Mouse (Mus musculus) monocyte, adult 59 days (primary cell): ENCODE measurements around the gene Lrrc9. TPM values are rescaled to one million over a fixed set of nuclear protein-coding genes. Genes with fewer than 3 reads are reported as not detected.

Experiments used
- total RNA-seq, 2 experiments: library from RNA; stranded (reverse); gene quantifications; one replicate each; pipeline ENCODE4 v1.2.4; 2023

The Lrrc9 gene
- not detected for total RNA-seq

DNA sequence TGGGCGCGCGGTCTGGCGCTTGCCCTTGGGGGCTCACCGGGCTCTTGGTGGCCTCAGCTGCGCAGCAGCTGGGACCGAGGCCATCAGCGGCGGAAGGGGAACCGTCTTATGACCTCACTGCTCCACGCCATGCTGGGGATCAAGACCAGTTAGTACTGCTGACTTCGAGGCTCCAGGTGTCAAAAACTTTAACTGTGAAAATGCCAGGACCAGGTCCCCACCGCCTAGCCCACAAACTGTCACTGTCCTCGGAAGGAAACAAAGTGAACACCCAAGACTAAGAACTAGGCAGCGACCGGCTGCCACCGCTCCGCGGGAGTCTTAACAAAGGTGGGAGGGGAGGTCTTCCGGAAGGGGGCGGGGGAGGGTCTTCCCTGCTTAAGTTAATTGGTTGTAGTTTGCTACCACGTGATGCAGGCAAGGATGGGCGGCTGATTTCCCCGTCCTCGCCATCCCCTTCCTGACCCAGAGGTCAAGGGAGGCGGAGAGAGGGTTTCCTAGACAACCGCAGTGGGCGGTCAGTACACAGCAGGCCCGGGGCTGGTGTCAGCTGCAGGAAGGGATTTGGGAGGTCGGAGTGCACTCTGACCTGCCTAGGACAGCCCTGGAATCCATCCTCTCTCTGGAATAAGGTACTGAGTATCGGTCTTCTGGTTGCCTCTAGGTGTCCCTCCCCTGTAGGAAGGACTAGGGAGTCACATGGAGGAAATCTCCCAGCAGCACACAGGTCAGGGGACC, at the start of gene Lrrc9:
TSS of gene Lrrc9 (plus strand) at position 28 of the 738 bp plus-strand sequence.

DNA sequence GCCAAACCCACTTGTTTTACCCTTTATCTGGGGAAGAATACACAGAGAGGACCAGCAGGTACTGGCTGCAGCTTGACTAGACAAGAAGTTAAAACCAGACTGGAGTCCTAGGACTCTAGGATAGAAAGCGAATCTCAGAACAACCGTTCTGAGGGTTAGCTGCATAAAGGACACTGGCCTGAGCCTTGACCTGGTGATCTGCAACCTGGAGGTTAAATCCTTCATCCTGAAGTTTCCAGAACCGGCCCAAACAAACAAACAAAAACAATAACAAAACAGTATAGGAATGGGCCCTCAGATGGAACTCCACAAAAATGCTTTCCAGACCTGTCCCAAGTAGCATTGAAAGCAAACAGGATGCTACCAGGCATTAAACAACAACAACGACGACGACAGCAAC, 32.7 kb upstream of the Lrrc9 start, which contains the start of gene Rtn1:
TSS of gene Rtn1 (minus strand) at position 101 of the 400 bp plus-strand sequence.

DNA sequence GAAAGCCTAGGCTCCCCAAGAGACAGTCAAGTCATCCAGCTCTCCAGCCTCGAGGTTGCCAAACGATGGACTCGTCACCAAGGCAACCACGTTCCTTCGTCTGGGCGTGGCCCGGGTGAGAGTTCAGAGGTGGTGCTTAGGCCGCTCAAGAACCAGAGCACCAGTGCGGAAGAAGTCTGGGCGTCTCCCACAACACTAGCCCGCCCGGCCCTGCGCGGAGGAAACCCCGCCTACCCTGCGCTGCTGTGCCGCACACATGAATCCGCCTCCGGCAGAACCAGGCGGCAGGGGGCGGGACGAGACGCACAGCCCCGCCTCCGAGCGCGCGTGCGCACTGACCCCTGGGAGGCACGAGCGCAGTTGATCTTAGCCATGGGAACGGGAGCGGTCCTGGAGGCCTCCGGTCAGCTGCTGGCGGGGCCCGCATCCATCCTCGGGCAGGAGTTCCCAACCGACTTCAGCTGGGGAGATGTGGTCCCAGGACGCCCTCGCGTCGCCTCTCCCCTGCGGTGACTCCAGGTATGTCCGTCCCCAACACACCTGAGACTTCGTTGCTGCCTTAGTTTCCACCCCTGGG, 94.4 kb downstream of the Lrrc9 start, which contains the start of gene Pcnx4:
TSS of gene Pcnx4 (plus strand) at position 363 of the 577 bp plus-strand sequence.

Other genes with a start within 250 kb of the Lrrc9 start
- 10 to 100 TPM; 11.9 to 15.8 TPM for gene Rtn1, start 32.8 kb upstream of the Lrrc9 start, total RNA-seq
- 1 to 10 TPM; 1.9 TPM for gene Pcnx4, start 94.5 kb downstream of the Lrrc9 start, total RNA-seq
- gene Gm4756, start 207.8 kb downstream of the Lrrc9 start, total RNA-seq = not detected
- gene Dhrs7, start 223.0 kb downstream of the Lrrc9 start, total RNA-seq = 10 to 100 TPM; 35.2 to 36.1 TPM